In the genomic region with DNA sequence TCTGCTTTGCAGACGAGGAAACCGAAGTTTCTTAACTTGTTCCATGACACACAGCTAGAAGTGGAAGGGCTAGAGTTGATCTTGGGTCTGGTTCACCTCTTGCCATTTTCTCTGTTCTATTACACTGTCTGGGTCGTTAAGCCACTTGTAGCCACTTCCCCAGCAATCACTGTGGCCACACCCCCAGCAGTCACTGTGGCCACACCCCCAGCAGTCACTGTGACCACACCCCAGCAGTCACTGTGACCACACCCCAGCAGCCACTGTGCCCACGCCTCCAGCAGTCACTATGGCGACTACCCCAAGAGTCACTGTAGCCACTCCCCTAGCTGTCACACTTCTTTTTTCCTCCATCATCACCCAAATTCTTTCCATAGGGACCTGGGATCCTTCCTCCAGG, we compare ENCODE assay signal across 20 mouse cellular contexts.
A peak's percentile ranks its signal among the peaks of the same experiment; 100 is the strongest.
DNase-seq lines count a peak whose midpoint lies in the region; ATAC-seq and TF ChIP-seq lines count a peak whose summit lies in the region.
"Had no signal": no experiment of that assay in that cellular context is flagged by ENCODE, and none has a peak within 500 bp of the region (broad histone marks: within the 10 kb centered on the region; RNA-seq: fewer than 3 reads in every experiment).

No protein-coding gene starts in this region.

- peak; percentile 66; the same call in 1 of the 2 replicates for ATAC-seq in megakaryocyte progenitor cell, adult 5-6 weeks (replicated peaks; ENCODE audit: poor library complexity)
- ATAC-seq in erythroid progenitor cell, adult 5-6 weeks (replicated peaks; ENCODE audit: low FRiP score, poor library complexity, severe bottlenecking): no peak
- ATAC-seq: forebrain, embryonic 14.5 days had no signal

- no peak overlapping the region for H3K4me3 ChIP-seq in CH12.LX (replicated peaks in 1 of 3; ENCODE audit: low read depth in 2 of 3, low read length in 2 of 3, poor library complexity in 1 of 3)
- H3K4me3 ChIP-seq: embryonic facial prominence, embryonic 15.5 days; liver, embryonic 15.5 days; neural tube, embryonic 12.5 days had no signal

- no peaks in the 10 kb centered on the region for H3K36me3 ChIP-seq in CH12.LX (replicated peaks in 1 of 2; ENCODE audit: control insufficient read depth in 1 of 2, insufficient read depth in 1 of 2, low read length in 1 of 2)
- H3K36me3 ChIP-seq: embryonic facial prominence, embryonic 15.5 days; liver, embryonic 15.5 days; neural tube, embryonic 12.5 days had no signal

- DNase-seq in embryo, embryonic 9.5 days (ENCODE audit: extremely low spot score): peak; percentile 14
- DNase-seq in embryo, embryonic 10 days (ENCODE audit: low spot score): no peak
- peak; percentile 48 for DNase-seq in CH12.LX (ENCODE audit: extremely low read depth)
- DNase-seq in c-Kit-positive CD71-positive TER-119-negative erythroid progenitor cells, embryonic 14.5 days (ENCODE audit: low read depth): peak; percentile 3
- DNase-seq in cerebellum, adult 9-10 months: no peak
- DNase-seq in adrenal gland, postnatal 25 days: no peak
- DNase-seq: cerebellum, adult 18-20 months; heart, adult 18-20 months; kidney, adult 9 months; layer of hippocampus, postnatal 36 days; left cerebral cortex, postnatal 4 days; right cerebral cortex, postnatal 25 days had no signal

- H3K79me2 ChIP-seq in CH12.LX (replicated peaks; ENCODE audit: control insufficient read depth, extremely low read depth, insufficient read depth, poor library complexity, severe bottlenecking): no peaks in the 10 kb centered on the region

- no peak overlapping the region for H3K9ac ChIP-seq in CH12.LX (ENCODE audit: insufficient read depth, low read depth)
- H3K9ac ChIP-seq: embryonic facial prominence, embryonic 15.5 days; hindbrain, embryonic 14.5 days; liver, embryonic 15.5 days; neural tube, embryonic 12.5 days had no signal

- dilution Hi-C loops in CH12.LX (cut with MboI; ENCODE audit: extremely low pct_ligation_motif_present, extremely low pct_unique_long_range_greater_than_20kb, low sequenced_read_pairs): no loop called here

- 0 out of 4 replicates have a peak, but pooled peaks cover 0 to 4% of the 10 kb centered on the region in 2 experiments for H3K4me1 ChIP-seq in CH12.LX (ENCODE audit: control insufficient read depth in 1 of 2, insufficient read depth in 2 of 2)
- H3K4me1 ChIP-seq: embryonic facial prominence, embryonic 15.5 days; liver, embryonic 15.5 days; neural tube, embryonic 12.5 days had no signal

- no peak for TF ChIP-seq RAD21 in CH12.LX (IDR thresholded peaks at IDR 0.05; ENCODE audit: low read depth, low read length)

- no peak for TF ChIP-seq POLR2A in CH12.LX (IDR thresholded peaks at IDR 0.05; ENCODE audit: low read depth, low read length)

- TF ChIP-seq EP300 in CH12.LX (IDR thresholded peaks at IDR 0.05; ENCODE audit: low read length): no peak

- peaks cover 90% of the 10 kb centered on the region for H3K27me3 ChIP-seq in CH12.LX (replicated peaks)
- H3K27me3 ChIP-seq: embryonic facial prominence, embryonic 15.5 days; liver, embryonic 15.5 days; neural tube, embryonic 12.5 days had no signal

- no peak overlapping the region for H3K4me2 ChIP-seq in CH12.LX (ENCODE audit: insufficient read depth, low read depth, poor library complexity, severe bottlenecking)
- H3K4me2 ChIP-seq: embryonic facial prominence, embryonic 15.5 days; hindbrain, embryonic 14.5 days; liver, embryonic 15.5 days; neural tube, embryonic 12.5 days had no signal

- in situ Hi-C loops in CH12.LX (cut with MboI; ENCODE audit: low pct_ligation_motif_present, low pct_unique_long_range_greater_than_20kb, low sequenced_read_pairs): no loop called here

- H3K9me3 ChIP-seq in CH12.LX (replicated peaks; ENCODE audit: low read length): no peaks in the 10 kb centered on the region
- H3K9me3 ChIP-seq: embryonic facial prominence, embryonic 15.5 days; liver, embryonic 15.5 days; neural tube, embryonic 12.5 days had no signal

- no peak for TF ChIP-seq CTCF in CH12.LX (conservative IDR thresholded peaks at IDR 0.05 in 1 of 2, IDR thresholded peaks at IDR 0.05 in 1 of 2; ENCODE audit: low read depth in 2 of 2, low read length in 2 of 2)

- no peak overlapping the region for H3K27ac ChIP-seq in CH12.LX (ENCODE audit: insufficient read depth, low read depth)
- H3K27ac ChIP-seq: embryonic facial prominence, embryonic 15.5 days; hindbrain, embryonic 14.5 days; liver, embryonic 15.5 days; macrophage; neural tube, embryonic 12.5 days had no signal

TF ChIP-seq in CH12.LX, 34 proteins besides CTCF, POLR2A, EP300 and RAD21:
- TF ChIP-seq ELF1 (IDR thresholded peaks at IDR 0.05; ENCODE audit: low read depth, low read length): no peak
- no peak for TF ChIP-seq CHD2 (IDR thresholded peaks at IDR 0.05; ENCODE audit: low read length)
- TF ChIP-seq NRF1 (IDR thresholded peaks at IDR 0.05; ENCODE audit: low read depth, low read length): no peak
- TF ChIP-seq IRF4 (IDR thresholded peaks at IDR 0.05; ENCODE audit: low read depth, low read length): no peak
- TF ChIP-seq UBTF (IDR thresholded peaks at IDR 0.05; ENCODE audit: low read depth, low read length): no peak
- TF ChIP-seq GABPA (IDR thresholded peaks at IDR 0.05; ENCODE audit: insufficient replicate concordance, low read depth, low read length): no peak
- TF ChIP-seq SIN3A (IDR thresholded peaks at IDR 0.05; ENCODE audit: low read length): no peak
- TF ChIP-seq TBP (conservative IDR thresholded peaks at IDR 0.05; ENCODE audit: low read depth, low read length): no peak
- no peak for TF ChIP-seq KAT2A (IDR thresholded peaks at IDR 0.05; ENCODE audit: insufficient replicate concordance, low read length)
- TF ChIP-seq ZKSCAN1 (IDR thresholded peaks at IDR 0.05; ENCODE audit: borderline replicate concordance, low read depth, low read length): no peak
- no peak for TF ChIP-seq JUN (IDR thresholded peaks at IDR 0.05; ENCODE audit: insufficient read depth, low read depth, low read length)

Comparison
In these comparisons a context has a peak if more than half of its experiments do, and no peak if none do; other contexts are left out.
1. DNase-seq: peak in embryo, embryonic 9.5 days (single experiment), CH12.LX (single experiment) and c-Kit-positive CD71-positive TER-119-negative erythroid progenitor cells, embryonic 14.5 days (single experiment); none in embryo, embryonic 10 days (single experiment), cerebellum, adult 9-10 months (single experiment) and adrenal gland, postnatal 25 days (single experiment).